Mouse (Mus musculus): Measurements from ENCODE around the gene Tubb2a. TPM values are rescaled to one million over a fixed set of nuclear protein-coding genes. Genes with fewer than 3 reads are reported as not detected.
A peak's percentile ranks its signal among the peaks of the same experiment; 100 is the strongest.

Gene Tubb2a
- polyA plus RNA-seq, 1 experiment from 2014 or later, result 2,884 TPM

GRCm38 (mm10) chr13:34111878-34112277 is 34.1 kb upstream of the Tubb2a start:
- no peak overlapping the region for H3K4me2 ChIP-seq (ENCODE audit: low read depth, low read length)
- 93% methylated on average over 3 of the region's 3 CpGs for WGBS
- H3K4me1 ChIP-seq (ENCODE audit: control insufficient read depth, insufficient read depth, low read length), result no peaks in the 10 kb centered on the region
- H3K36me3 ChIP-seq (ENCODE audit: control insufficient read depth, insufficient read depth, low read length), result no peaks in the 10 kb centered on the region
- no peak overlapping the region for H3K9ac ChIP-seq (replicated peaks; ENCODE audit: low read depth, low read length)
- no peak overlapping the region for H3K27ac ChIP-seq (ENCODE audit: low read depth, low read length)
- no peaks in the 10 kb centered on the region for H3K9me3 ChIP-seq (ENCODE audit: control insufficient read depth, low read length)
- ATAC-seq (ENCODE audit: low read depth), result no peak
- no peak overlapping the region for H3K4me3 ChIP-seq (ENCODE audit: low read depth, low read length)
- H3K27me3 ChIP-seq (ENCODE audit: control insufficient read depth, insufficient read depth, low read length), result no peaks in the 10 kb centered on the region

- Histone ChIP-seq H3K27me3 (ENCODE audit: control insufficient read depth, insufficient read depth, low read length) (no peaks in the 10 kb centered on the region), H3K4me2 (ENCODE audit: low read depth, low read length) (no peak overlapping the region), H3K9ac (replicated peaks; ENCODE audit: low read depth, low read length) (no peak overlapping the region), H3K27ac (ENCODE audit: low read depth, low read length) (no peak overlapping the region), H3K4me3 (ENCODE audit: low read depth, low read length) (no peak overlapping the region), H3K9me3 (ENCODE audit: control insufficient read depth, low read length) (no peaks in the 10 kb centered on the region), H3K36me3 (ENCODE audit: control insufficient read depth, insufficient read depth, low read length) (no peaks in the 10 kb centered on the region), H3K4me1 (ENCODE audit: control insufficient read depth, insufficient read depth, low read length) (no peaks in the 10 kb centered on the region)
- no peak for ATAC-seq (ENCODE audit: low read depth)
- 82% methylated on average over 5 of the region's 5 CpGs for WGBS
Observed at GRCm38 (mm10) chr13:34111019-34111418, 33.2 kb upstream of the Tubb2a start.

GRCm38 (mm10) chr13:34109677-34110058 is 31.9 kb upstream of the Tubb2a start:
- WGBS, result 38% methylated on average over 4 of the region's 4 CpGs
- Histone ChIP-seq H3K27me3 (ENCODE audit: control insufficient read depth, insufficient read depth, low read length) (no peaks in the 10 kb centered on the region), H3K4me1 (ENCODE audit: control insufficient read depth, insufficient read depth, low read length) (no peaks in the 10 kb centered on the region), H3K4me2 (ENCODE audit: low read depth, low read length) (no peak overlapping the region), H3K36me3 (ENCODE audit: control insufficient read depth, insufficient read depth, low read length) (no peaks in the 10 kb centered on the region), H3K27ac (ENCODE audit: low read depth, low read length) (no peak overlapping the region), H3K9me3 (ENCODE audit: control insufficient read depth, low read length) (no peaks in the 10 kb centered on the region), H3K9ac (replicated peaks; ENCODE audit: low read depth, low read length) (no peak overlapping the region), H3K4me3 (ENCODE audit: low read depth, low read length) (no peak overlapping the region)
- no peak for ATAC-seq (ENCODE audit: low read depth)

GRCm38 (mm10) chr13:34109035-34109676 is 31.3 kb upstream of the Tubb2a start:
- Histone ChIP-seq H3K4me2 (ENCODE audit: low read depth, low read length) (no peak overlapping the region), H3K9me3 (ENCODE audit: control insufficient read depth, low read length) (no peaks in the 10 kb centered on the region), H3K4me1 (ENCODE audit: control insufficient read depth, insufficient read depth, low read length) (no peaks in the 10 kb centered on the region), H3K36me3 (ENCODE audit: control insufficient read depth, insufficient read depth, low read length) (no peaks in the 10 kb centered on the region), H3K4me3 (ENCODE audit: low read depth, low read length) (no peak overlapping the region), H3K9ac (replicated peaks; ENCODE audit: low read depth, low read length) (no peak overlapping the region), H3K27ac (ENCODE audit: low read depth, low read length) (no peak overlapping the region), H3K27me3 (ENCODE audit: control insufficient read depth, insufficient read depth, low read length) (no peaks in the 10 kb centered on the region)
- ATAC-seq (ENCODE audit: low read depth), result no peak
- 77% methylated on average over 4 of the region's 4 CpGs for whole genome bisulfite sequencing

- peak; percentile 54; the same call in 1 of the 2 replicates for ATAC-seq (ENCODE audit: low read depth)
- no peaks in the 10 kb centered on the region for H3K36me3 ChIP-seq (ENCODE audit: control insufficient read depth, insufficient read depth, low read length)
- H3K9ac ChIP-seq (replicated peaks; ENCODE audit: low read depth, low read length), result no peak overlapping the region
- no peak overlapping the region for H3K4me2 ChIP-seq (ENCODE audit: low read depth, low read length)
- no peaks in the 10 kb centered on the region for H3K27me3 ChIP-seq (ENCODE audit: control insufficient read depth, insufficient read depth, low read length)
- no peaks in the 10 kb centered on the region for H3K4me1 ChIP-seq (ENCODE audit: control insufficient read depth, insufficient read depth, low read length)
- 84% methylated on average over 1 of the region's 1 CpGs for WGBS
- H3K4me3 ChIP-seq (ENCODE audit: low read depth, low read length), result no peak overlapping the region
- no peak overlapping the region for H3K27ac ChIP-seq (ENCODE audit: low read depth, low read length)
- no peaks in the 10 kb centered on the region for H3K9me3 ChIP-seq (ENCODE audit: control insufficient read depth, low read length)
Observed at GRCm38 (mm10) chr13:34106999-34107398, 29.2 kb upstream of the Tubb2a start.

GRCm38 (mm10) chr13:34106256-34106655 is 28.4 kb upstream of the Tubb2a start:
- H3K4me1 ChIP-seq (ENCODE audit: control insufficient read depth, insufficient read depth, low read length), result no peaks in the 10 kb centered on the region
- H3K9ac ChIP-seq (replicated peaks; ENCODE audit: low read depth, low read length), result no peak overlapping the region
- no peak overlapping the region for H3K4me2 ChIP-seq (ENCODE audit: low read depth, low read length)
- no peaks in the 10 kb centered on the region for H3K27me3 ChIP-seq (ENCODE audit: control insufficient read depth, insufficient read depth, low read length)
- no peaks in the 10 kb centered on the region for H3K9me3 ChIP-seq (ENCODE audit: control insufficient read depth, low read length)
- WGBS, result 85% methylated on average over 2 of the region's 2 CpGs
- peak overlapping the region; percentile 3; the same call in 1 of the 2 replicates for H3K27ac ChIP-seq (ENCODE audit: low read depth, low read length)
- ATAC-seq (ENCODE audit: low read depth), result no peak
- no peaks in the 10 kb centered on the region for H3K36me3 ChIP-seq (ENCODE audit: control insufficient read depth, insufficient read depth, low read length)
- no peak overlapping the region for H3K4me3 ChIP-seq (ENCODE audit: low read depth, low read length)

GRCm38 (mm10) chr13:34105364-34105763 is 27.6 kb upstream of the Tubb2a start:
- no peak overlapping the region for H3K4me3 ChIP-seq (ENCODE audit: low read depth, low read length)
- no peaks in the 10 kb centered on the region for H3K4me1 ChIP-seq (ENCODE audit: control insufficient read depth, insufficient read depth, low read length)
- H3K36me3 ChIP-seq (ENCODE audit: control insufficient read depth, insufficient read depth, low read length), result no peaks in the 10 kb centered on the region
- H3K9ac ChIP-seq (replicated peaks; ENCODE audit: low read depth, low read length), result no peak overlapping the region
- no peaks in the 10 kb centered on the region for H3K9me3 ChIP-seq (ENCODE audit: control insufficient read depth, low read length)
- H3K27me3 ChIP-seq (ENCODE audit: control insufficient read depth, insufficient read depth, low read length), result no peaks in the 10 kb centered on the region
- no peak overlapping the region for H3K4me2 ChIP-seq (ENCODE audit: low read depth, low read length)
- 63% methylated on average over 1 of the region's 1 CpGs for WGBS
- ATAC-seq (ENCODE audit: low read depth), result no peak
- H3K27ac ChIP-seq (ENCODE audit: low read depth, low read length), result no peak overlapping the region

- no peaks in the 10 kb centered on the region for H3K4me1 ChIP-seq (ENCODE audit: control insufficient read depth, insufficient read depth, low read length)
- H3K27ac ChIP-seq (ENCODE audit: low read depth, low read length), result no peak overlapping the region
- no peaks in the 10 kb centered on the region for H3K36me3 ChIP-seq (ENCODE audit: control insufficient read depth, insufficient read depth, low read length)
- 87% methylated on average over 9 of the region's 9 CpGs for WGBS
- H3K27me3 ChIP-seq (ENCODE audit: control insufficient read depth, insufficient read depth, low read length), result no peaks in the 10 kb centered on the region
- H3K9ac ChIP-seq (replicated peaks; ENCODE audit: low read depth, low read length), result no peak overlapping the region
- no peak overlapping the region for H3K4me3 ChIP-seq (ENCODE audit: low read depth, low read length)
- no peak overlapping the region for H3K4me2 ChIP-seq (ENCODE audit: low read depth, low read length)
- no peaks in the 10 kb centered on the region for H3K9me3 ChIP-seq (ENCODE audit: control insufficient read depth, low read length)
- no peak for ATAC-seq (ENCODE audit: low read depth)
Observed at GRCm38 (mm10) chr13:34101908-34102307, 24.1 kb upstream of the Tubb2a start.

GRCm38 (mm10) chr13:34101247-34101646 is 23.4 kb upstream of the Tubb2a start:
- ATAC-seq (ENCODE audit: low read depth), result no peak
- H3K27ac ChIP-seq (ENCODE audit: low read depth, low read length), result no peak overlapping the region
- H3K9me3 ChIP-seq (ENCODE audit: control insufficient read depth, low read length), result no peaks in the 10 kb centered on the region
- 95% methylated on average over 10 of the region's 10 CpGs for WGBS
- no peak overlapping the region for H3K4me3 ChIP-seq (ENCODE audit: low read depth, low read length)
- H3K4me1 ChIP-seq (ENCODE audit: control insufficient read depth, insufficient read depth, low read length), result no peaks in the 10 kb centered on the region
- H3K9ac ChIP-seq (replicated peaks; ENCODE audit: low read depth, low read length), result no peak overlapping the region
- no peaks in the 10 kb centered on the region for H3K27me3 ChIP-seq (ENCODE audit: control insufficient read depth, insufficient read depth, low read length)
- no peaks in the 10 kb centered on the region for H3K36me3 ChIP-seq (ENCODE audit: control insufficient read depth, insufficient read depth, low read length)
- H3K4me2 ChIP-seq (ENCODE audit: low read depth, low read length), result no peak overlapping the region
